Mouse (Mus musculus): Measurements from ENCODE around the gene Klhl29.

DNA sequence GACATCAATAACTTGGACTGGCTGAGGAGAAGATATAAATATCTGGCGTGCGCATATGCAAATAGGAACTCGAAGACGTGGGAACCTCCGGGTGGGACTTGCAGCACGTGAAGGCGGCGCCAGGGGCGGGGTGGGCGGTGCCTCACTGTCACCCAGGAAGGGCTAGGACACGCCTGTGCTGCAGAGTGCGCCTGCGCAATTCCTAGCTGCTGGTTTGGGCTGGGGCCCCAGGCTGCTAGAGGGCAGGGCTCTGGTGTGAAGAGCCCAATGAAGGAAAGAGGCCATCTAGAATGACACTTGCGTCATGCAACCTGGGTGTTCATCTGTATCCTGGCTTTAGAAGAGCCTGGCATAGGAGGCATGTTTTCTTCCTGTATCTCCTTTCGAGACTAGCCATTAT, 255.8 kb downstream of the Klhl29 start:
- TF ChIP-seq CTCF (IDR thresholded peaks at IDR 0.05; ENCODE audit: borderline replicate concordance, control insufficient read depth, extremely low read depth, insufficient read depth, low read length, poor library complexity), result no peak
- TF ChIP-seq POLR2A (IDR thresholded peaks at IDR 0.05; ENCODE audit: control insufficient read depth, extremely low read depth, insufficient read depth, low read length, poor library complexity), result no peak
